Mouse (Mus musculus) heart, embryonic 16.5 days (tissue): Measurements from ENCODE around the gene Rora. TPM values are rescaled to one million over a fixed set of nuclear protein-coding genes. Genes with fewer than 3 reads are reported as not detected.
A peak's percentile ranks its signal among the peaks of the same experiment; 100 is the strongest.

Experiments used
- ATAC-seq: fragments of 200-750 bp; cut with Nextera tagmentation; replicated peaks from 2 replicates; pipeline ENCODE4 v1.8.0; 2017; ENCODE audit warnings: moderate number of reproducible peaks; ENCODE audit not compliant: insufficient read depth, low FRiP score; ENCODE audit errors: extremely low read depth
- H3K27ac ChIP-seq: fragments of 300-500 bp; sonication (generic); 2 replicates; pipeline ENCODE4 v1.5.1; 2014; ENCODE audit warnings: mild to moderate bottlenecking, low read length, control low read depth, moderate library complexity
- H3K27me3 ChIP-seq: fragments of 300-500 bp; sonication (generic); 2 replicates; pipeline ENCODE4 v1.6.1; 2014; ENCODE audit warnings: low read length, mixed read lengths; ENCODE audit not compliant: control insufficient read depth, insufficient read depth
- H3K36me3 ChIP-seq: fragments of 300-500 bp; sonication (generic); 2 replicates; pipeline ENCODE4 v1.6.1; 2014; ENCODE audit not compliant: control insufficient read depth, insufficient read depth
- H3K4me1 ChIP-seq: fragments of 300-500 bp; sonication (generic); 2 replicates; pipeline ENCODE4 v1.6.1; 2014; ENCODE audit warnings: low read length, mixed read lengths; ENCODE audit not compliant: control insufficient read depth, insufficient read depth
- H3K4me2 ChIP-seq: fragments of 300-500 bp; sonication (generic); 2 replicates; pipeline ENCODE4 v1.6.1; 2014; ENCODE audit warnings: low read depth, mild to moderate bottlenecking, control low read depth, low read length
- H3K4me3 ChIP-seq: fragments of 300-500 bp; sonication (generic); 2 replicates; pipeline ENCODE4 v1.5.1; 2014; ENCODE audit warnings: mild to moderate bottlenecking, control low read depth, low read length
- H3K9ac ChIP-seq: fragments of 300-500 bp; sonication (generic); 2 replicates; pipeline ENCODE4 v1.6.1; 2014; ENCODE audit warnings: low read length, control low read depth
- H3K9me3 ChIP-seq: fragments of 300-500 bp; sonication (generic); replicated peaks from 2 replicates; pipeline ENCODE4 v1.6.1; 2016; ENCODE audit warnings: low read length; ENCODE audit not compliant: control insufficient read depth
- WGBS: fragments of 180-500 bp; shearing (Covaris S2); extraction: QIAGEN DNeasy Blood & Tissue Kit; methylation state at CpG from one replicate; pipeline ENCODE4 v1.1.7; 2014; 5-methylcytosine and 5-hydroxymethylcytosine counted together
- polyA plus RNA-seq: library from polyadenylated mRNA; unstranded; fragments of >200 nt; fragmentation: Nextera tagmentation; extraction: Ambion mirVana; gene quantifications from 2 replicates; pipeline ENCODE4 v1.2.1, GENCODE M21; 2015

Gene Rora
- polyA plus RNA-seq, 1 experiment from 2014 or later = 9.4 TPM

- no peak overlapping the region for H3K4me3 ChIP-seq
- H3K9me3 ChIP-seq = no peaks in the 10 kb centered on the region
- no peaks in the 10 kb centered on the region for H3K27me3 ChIP-seq
- ATAC-seq = no peak
- 73% methylated on average over 8 of the region's 8 CpGs for WGBS
- no peaks in the 10 kb centered on the region for H3K36me3 ChIP-seq
- H3K4me1 ChIP-seq = peaks cover 20% of the 10 kb centered on the region
- no peak overlapping the region for H3K9ac ChIP-seq
- no peak overlapping the region for H3K27ac ChIP-seq
- no peak overlapping the region for H3K4me2 ChIP-seq
These were observed 133.2 kb downstream of the Rora start for GRCm38 (mm10) chr9:68786614-68787293.

GRCm38 (mm10) chr9:68787665-68788064 lies 134.1 kb downstream of the Rora start:
- Histone ChIP-seq H3K27me3 (no peaks in the 10 kb centered on the region), H3K9me3 (no peaks in the 10 kb centered on the region), H3K36me3 (no peaks in the 10 kb centered on the region), H3K4me2 (no peak overlapping the region), H3K27ac (no peak overlapping the region), H3K4me1 (peaks cover 11% of the 10 kb centered on the region), H3K9ac (no peak overlapping the region), H3K4me3 (no peak overlapping the region)
- 82% methylated on average over 2 of the region's 2 CpGs for WGBS
- ATAC-seq = no peak

- H3K4me2 ChIP-seq = no peak overlapping the region
- H3K4me3 ChIP-seq = no peak overlapping the region
- H3K9ac ChIP-seq = no peak overlapping the region
- no peak overlapping the region for H3K27ac ChIP-seq
- WGBS = 74% methylated on average over 4 of the region's 4 CpGs
- H3K27me3 ChIP-seq = no peaks in the 10 kb centered on the region
- H3K9me3 ChIP-seq = no peaks in the 10 kb centered on the region
- ATAC-seq = no peak
- no peaks in the 10 kb centered on the region for H3K36me3 ChIP-seq
- H3K4me1 ChIP-seq = no peaks in the 10 kb centered on the region
These were observed 137.3 kb downstream of the Rora start for GRCm38 (mm10) chr9:68790922-68791321.

- no peak overlapping the region for H3K27ac ChIP-seq
- H3K4me2 ChIP-seq = peak overlapping the region; percentile 43
- H3K27me3 ChIP-seq = no peaks in the 10 kb centered on the region
- WGBS = 55% methylated on average over 16 of the region's 16 CpGs
- ATAC-seq = no peak
- H3K9me3 ChIP-seq = no peaks in the 10 kb centered on the region
- no peaks in the 10 kb centered on the region for H3K36me3 ChIP-seq
- peak overlapping the region; percentile 15; the same call in 1 of the 2 replicates for H3K4me3 ChIP-seq
- H3K9ac ChIP-seq = no peak overlapping the region
- H3K4me1 ChIP-seq = no peaks in the 10 kb centered on the region
These were observed 138.5 kb downstream of the Rora start for GRCm38 (mm10) chr9:68791982-68792540.

GRCm38 (mm10) chr9:68795314-68795713 lies 141.7 kb downstream of the Rora start:
- no peak overlapping the region for H3K27ac ChIP-seq
- H3K4me1 ChIP-seq = no peaks in the 10 kb centered on the region
- no peak for ATAC-seq
- no peaks in the 10 kb centered on the region for H3K36me3 ChIP-seq
- no peak overlapping the region for H3K9ac ChIP-seq
- no peaks in the 10 kb centered on the region for H3K27me3 ChIP-seq
- H3K4me2 ChIP-seq = no peak overlapping the region
- 87% methylated on average over 13 of the region's 13 CpGs for WGBS
- no peaks in the 10 kb centered on the region for H3K9me3 ChIP-seq
- H3K4me3 ChIP-seq = no peak overlapping the region

- Histone ChIP-seq H3K4me1 (no peaks in the 10 kb centered on the region), H3K4me3 (no peak overlapping the region), H3K36me3 (no peaks in the 10 kb centered on the region), H3K27me3 (no peaks in the 10 kb centered on the region), H3K4me2 (no peak overlapping the region), H3K27ac (no peak overlapping the region), H3K9me3 (no peaks in the 10 kb centered on the region), H3K9ac (no peak overlapping the region)
- WGBS = 75% methylated on average over 4 of the region's 4 CpGs
- ATAC-seq = no peak
These were observed 144.6 kb downstream of the Rora start for GRCm38 (mm10) chr9:68798221-68798620.

- no peak overlapping the region for H3K4me3 ChIP-seq
- H3K9ac ChIP-seq = no peak overlapping the region
- H3K36me3 ChIP-seq = no peaks in the 10 kb centered on the region
- H3K4me2 ChIP-seq = no peak overlapping the region
- no peak overlapping the region for H3K27ac ChIP-seq
- WGBS = 88% methylated on average over 6 of the region's 6 CpGs
- H3K27me3 ChIP-seq = no peaks in the 10 kb centered on the region
- no peak for ATAC-seq
- H3K4me1 ChIP-seq = peaks cover 1% of the 10 kb centered on the region; the same call in 1 of the 2 replicates
- no peaks in the 10 kb centered on the region for H3K9me3 ChIP-seq
These were observed 145.5 kb downstream of the Rora start for GRCm38 (mm10) chr9:68799065-68799464.

- H3K27ac ChIP-seq = no peak overlapping the region
- no peak for ATAC-seq
- no peak overlapping the region for H3K4me2 ChIP-seq
- H3K9me3 ChIP-seq = no peaks in the 10 kb centered on the region
- no peak overlapping the region for H3K9ac ChIP-seq
- H3K27me3 ChIP-seq = no peaks in the 10 kb centered on the region
- H3K4me3 ChIP-seq = no peak overlapping the region
- 41% methylated on average over 6 of the region's 6 CpGs for WGBS
- peaks cover 11% of the 10 kb centered on the region for H3K4me1 ChIP-seq
- H3K36me3 ChIP-seq = no peaks in the 10 kb centered on the region
These were observed 150.6 kb downstream of the Rora start for GRCm38 (mm10) chr9:68804229-68804628.

GRCm38 (mm10) chr9:68805776-68806175 lies 152.2 kb downstream of the Rora start:
- ATAC-seq = no peak
- Histone ChIP-seq H3K4me3 (no peak overlapping the region), H3K27me3 (no peaks in the 10 kb centered on the region), H3K4me1 (peaks cover 11% of the 10 kb centered on the region), H3K36me3 (no peaks in the 10 kb centered on the region), H3K9me3 (no peaks in the 10 kb centered on the region), H3K9ac (no peak overlapping the region), H3K4me2 (peak overlapping the region; percentile 56), H3K27ac (no peak overlapping the region)
- WGBS = 55% methylated on average over 5 of the region's 5 CpGs
